Mouse (Mus musculus) heart, embryonic 14.5 days (tissue): Measurements from ENCODE around the gene Gab2. TPM values are rescaled to one million over a fixed set of nuclear protein-coding genes. Genes with fewer than 3 reads are reported as not detected.

Experiments used
- ATAC-seq: fragments of 200-750 bp; cut with Nextera tagmentation; 2 replicates; pipeline ENCODE4 v1.8.0; 2017; ENCODE audit warnings: low read depth, moderate TSS enrichment; ENCODE audit not compliant: insufficient number of reproducible peaks, insufficient read depth, low FRiP score
- H3K27ac ChIP-seq, 2 experiments: fragments of 200-500 bp in 1 of 2; fragments of 300-500 bp in 1 of 2; sonication (generic) in 1 of 2; replicated peaks in 1 of 2; 2 replicates each; pipeline ENCODE4 v1.5.1; 2012 to 2014; ENCODE audit warnings: low read depth in 2 of 2, low read length in 2 of 2, control low read depth in 1 of 2, mild to moderate bottlenecking in 1 of 2, mixed read lengths in 1 of 2; ENCODE audit not compliant: control insufficient read depth in 1 of 2, insufficient read depth in 1 of 2
- H3K27me3 ChIP-seq: fragments of 300-500 bp; sonication (generic); 2 replicates; pipeline ENCODE4 v1.6.1; 2014; ENCODE audit warnings: mild to moderate bottlenecking, low read length, control low read depth; ENCODE audit not compliant: control insufficient read depth, insufficient read depth
- H3K36me3 ChIP-seq: fragments of 300-500 bp; sonication (generic); 2 replicates; pipeline ENCODE4 v1.6.1; 2014; ENCODE audit warnings: mild to moderate bottlenecking, control low read depth, low read length, mixed read lengths; ENCODE audit not compliant: control insufficient read depth, insufficient read depth
- H3K4me1 ChIP-seq, 2 experiments: fragments of 200-500 bp in 1 of 2; fragments of 300-500 bp in 1 of 2; sonication (generic) in 1 of 2; 2 replicates each; pipeline ENCODE4 v1.6.1; 2012 to 2014; ENCODE audit warnings: low read length in 2 of 2, control low read depth in 1 of 2, mixed read lengths in 1 of 2; ENCODE audit not compliant: control insufficient read depth in 2 of 2, insufficient read depth in 2 of 2
- H3K4me2 ChIP-seq: fragments of 300-500 bp; sonication (generic); 2 replicates; pipeline ENCODE4 v1.6.1; 2014; ENCODE audit warnings: mild to moderate bottlenecking, low read length
- H3K4me3 ChIP-seq, 2 experiments: fragments of 200-500 bp in 1 of 2; fragments of 300-500 bp in 1 of 2; sonication (generic) in 1 of 2; 2 replicates each; pipeline ENCODE4 v1.5.1; 2012 to 2014; ENCODE audit warnings: low read length in 2 of 2, mild to moderate bottlenecking in 2 of 2, control low read depth in 1 of 2, low read depth in 1 of 2, moderate library complexity in 1 of 2; ENCODE audit not compliant: control insufficient read depth in 1 of 2, insufficient read depth in 1 of 2
- H3K9ac ChIP-seq: fragments of 300-500 bp; sonication (generic); 2 replicates; pipeline ENCODE4 v1.6.1; 2014; ENCODE audit warnings: mild to moderate bottlenecking, low read length
- H3K9me3 ChIP-seq: fragments of 300-500 bp; sonication (generic); 2 replicates; pipeline ENCODE4 v1.6.1; 2016; ENCODE audit warnings: low read length, control low read depth; ENCODE audit not compliant: control insufficient read depth
- WGBS: fragments of 180-500 bp; shearing (Covaris S2); extraction: QIAGEN DNeasy Blood & Tissue Kit; methylation state at CpG from one replicate; pipeline ENCODE4 v1.1.7; 2014; 5-methylcytosine and 5-hydroxymethylcytosine counted together
- polyA plus RNA-seq: library from polyadenylated mRNA; unstranded; fragments of >200 nt; fragmentation: Nextera tagmentation; extraction: Ambion mirVana; gene quantifications from 2 replicates; pipeline ENCODE4 v1.2.1, GENCODE M21; 2014

Gene Gab2
- polyA plus RNA-seq, 1 experiment from 2014 or later, result 8.8 TPM

GRCm38 (mm10) chr7:97334406-97334805 lies 253.0 kb downstream of the Gab2 start:
- Histone ChIP-seq H3K9ac (no peak overlapping the region), H3K9me3 (no peaks in the 10 kb centered on the region), H3K27me3 (no peaks in the 10 kb centered on the region), H3K4me1 (peaks cover 14 to 21% of the 10 kb centered on the region in 2 experiments), H3K4me2 (no peak overlapping the region), H3K36me3 (no peaks in the 10 kb centered on the region), H3K4me3 (no peak overlapping the region), H3K27ac (no peak overlapping the region)
- no peak for ATAC-seq
- 85% methylated on average over 2 of the region's 2 CpGs for WGBS

GRCm38 (mm10) chr7:97336678-97337077 lies 255.3 kb downstream of the Gab2 start:
- Histone ChIP-seq H3K4me1 (peaks cover 12 to 17% of the 10 kb centered on the region in 2 experiments), H3K36me3 (no peaks in the 10 kb centered on the region), H3K4me2 (no peak overlapping the region), H3K27ac (no peak overlapping the region), H3K27me3 (no peaks in the 10 kb centered on the region), H3K9me3 (no peaks in the 10 kb centered on the region), H3K9ac (no peak overlapping the region), H3K4me3 (no peak overlapping the region)
- ATAC-seq, result no peak
- WGBS, result 57% methylated on average over 1 of the region's 1 CpGs

- Histone ChIP-seq H3K4me1 (peaks cover 9 to 10% of the 10 kb centered on the region in 2 experiments), H3K9ac (no peak overlapping the region), H3K27ac (no peak overlapping the region), H3K27me3 (no peaks in the 10 kb centered on the region), H3K4me2 (no peak overlapping the region), H3K9me3 (no peaks in the 10 kb centered on the region), H3K36me3 (no peaks in the 10 kb centered on the region), H3K4me3 (no peak overlapping the region)
- no peak for ATAC-seq
- WGBS, result 84% methylated on average over 4 of the region's 4 CpGs
Measured at GRCm38 (mm10) chr7:97338593-97338992, 257.2 kb downstream of the Gab2 start.

- no peak overlapping the region for H3K27ac ChIP-seq
- H3K27me3 ChIP-seq, result no peaks in the 10 kb centered on the region
- peaks cover 9 to 10% of the 10 kb centered on the region in 2 experiments for H3K4me1 ChIP-seq
- WGBS, result 91% methylated on average over 7 of the region's 7 CpGs
- H3K4me3 ChIP-seq, result no peak overlapping the region
- ATAC-seq, result no peak
- H3K36me3 ChIP-seq, result no peaks in the 10 kb centered on the region
- no peak overlapping the region for H3K4me2 ChIP-seq
- no peak overlapping the region for H3K9ac ChIP-seq
- H3K9me3 ChIP-seq, result no peaks in the 10 kb centered on the region
Measured at GRCm38 (mm10) chr7:97339623-97340022, 258.2 kb downstream of the Gab2 start.

GRCm38 (mm10) chr7:97340907-97341849 lies 259.8 kb downstream of the Gab2 start:
- H3K36me3 ChIP-seq, result no peaks in the 10 kb centered on the region
- H3K27ac ChIP-seq, result no peak overlapping the region
- no peaks in the 10 kb centered on the region for H3K9me3 ChIP-seq
- no peak for ATAC-seq
- no peak overlapping the region for H3K4me2 ChIP-seq
- peaks cover 9 to 10% of the 10 kb centered on the region in 2 experiments for H3K4me1 ChIP-seq
- no peak overlapping the region for H3K4me3 ChIP-seq
- H3K9ac ChIP-seq, result no peak overlapping the region
- WGBS, result 43% methylated on average over 18 of the region's 18 CpGs
- H3K27me3 ChIP-seq, result no peaks in the 10 kb centered on the region

- H3K27ac ChIP-seq, result no peak overlapping the region
- H3K4me2 ChIP-seq, result no peak overlapping the region
- WGBS, result 13% methylated on average over 2 of the region's 2 CpGs
- H3K4me3 ChIP-seq, result no peak overlapping the region
- H3K27me3 ChIP-seq, result no peaks in the 10 kb centered on the region
- H3K9ac ChIP-seq, result no peak overlapping the region
- H3K36me3 ChIP-seq, result peaks cover 4% of the 10 kb centered on the region; the same call in 1 of the 2 replicates
- ATAC-seq, result no peak
- no peaks in the 10 kb centered on the region for H3K9me3 ChIP-seq
- peaks cover 6 to 10% of the 10 kb centered on the region in 2 experiments for H3K4me1 ChIP-seq
Measured at GRCm38 (mm10) chr7:97342961-97343360, 261.6 kb downstream of the Gab2 start.

- WGBS, result 62% methylated on average over 2 of the region's 2 CpGs
- Histone ChIP-seq H3K9ac (no peak overlapping the region), H3K4me1 (peaks cover 0 to 7% of the 10 kb centered on the region in 2 experiments; a peak in 2 of 4 replicates), H3K9me3 (no peaks in the 10 kb centered on the region), H3K27ac (no peak overlapping the region), H3K27me3 (no peaks in the 10 kb centered on the region), H3K4me3 (no peak overlapping the region), H3K36me3 (peaks cover 10% of the 10 kb centered on the region; the same call in 1 of the 2 replicates), H3K4me2 (no peak overlapping the region)
- ATAC-seq, result no peak
Measured at GRCm38 (mm10) chr7:97344655-97345054, 263.3 kb downstream of the Gab2 start.
